Mouse (Mus musculus) limb, embryonic 10.5 days (tissue): ENCODE data around the gene Aco2. TPM values are rescaled to one million over a fixed set of nuclear protein-coding genes. Genes with fewer than 3 reads are reported as not detected.
A peak's percentile ranks its signal among the peaks of the same experiment; 100 is the strongest.

Source experiments
- DNase-seq: peaks from one replicate; pipeline ENCODE4 v3.0.0-alpha.2; 2017; ENCODE audit warnings: low spot score
- H3K27ac ChIP-seq: fragments of 300-500 bp; sonication (generic); 2 replicates; pipeline ENCODE4 v1.5.1; 2016; ENCODE audit warnings: mild to moderate bottlenecking
- H3K27me3 ChIP-seq: fragments of 300-500 bp; sonication (generic); 2 replicates; pipeline ENCODE4 v1.6.1; 2016; ENCODE audit warnings: low read depth, mild to moderate bottlenecking; ENCODE audit not compliant: poor library complexity, severe bottlenecking
- H3K36me3 ChIP-seq: fragments of 300-500 bp; sonication (generic); 2 replicates; pipeline ENCODE4 v1.6.1; 2016; ENCODE audit warnings: mild to moderate bottlenecking, moderate library complexity
- H3K4me1 ChIP-seq: fragments of 300-500 bp; sonication (generic); 2 replicates; pipeline ENCODE4 v1.6.1; 2016
- H3K4me3 ChIP-seq: fragments of 300-500 bp; sonication (generic); 2 replicates; pipeline ENCODE4 v1.5.1; 2016; ENCODE audit warnings: mild to moderate bottlenecking, moderate library complexity
- H3K9me3 ChIP-seq: fragments of 300-500 bp; sonication (generic); replicated peaks from 2 replicates; pipeline ENCODE4 v1.6.1; 2016; ENCODE audit warnings: mild to moderate bottlenecking
- WGBS: fragments of 180-500 bp; shearing (Covaris S2); methylation state at CpG from one replicate; pipeline ENCODE4 v1.1.7; 2016; 5-methylcytosine and 5-hydroxymethylcytosine counted together
- polyA plus RNA-seq: library from polyadenylated mRNA; unstranded; fragments of >200 nt; fragmentation: Nextera tagmentation; extraction: Ambion mirVana; gene quantifications from 2 replicates; pipeline ENCODE4 v1.2.1, GENCODE M21; 2016

Aco2 gene
- polyA plus RNA-seq: 170 and 172 TPM in 2 replicates

DNA sequence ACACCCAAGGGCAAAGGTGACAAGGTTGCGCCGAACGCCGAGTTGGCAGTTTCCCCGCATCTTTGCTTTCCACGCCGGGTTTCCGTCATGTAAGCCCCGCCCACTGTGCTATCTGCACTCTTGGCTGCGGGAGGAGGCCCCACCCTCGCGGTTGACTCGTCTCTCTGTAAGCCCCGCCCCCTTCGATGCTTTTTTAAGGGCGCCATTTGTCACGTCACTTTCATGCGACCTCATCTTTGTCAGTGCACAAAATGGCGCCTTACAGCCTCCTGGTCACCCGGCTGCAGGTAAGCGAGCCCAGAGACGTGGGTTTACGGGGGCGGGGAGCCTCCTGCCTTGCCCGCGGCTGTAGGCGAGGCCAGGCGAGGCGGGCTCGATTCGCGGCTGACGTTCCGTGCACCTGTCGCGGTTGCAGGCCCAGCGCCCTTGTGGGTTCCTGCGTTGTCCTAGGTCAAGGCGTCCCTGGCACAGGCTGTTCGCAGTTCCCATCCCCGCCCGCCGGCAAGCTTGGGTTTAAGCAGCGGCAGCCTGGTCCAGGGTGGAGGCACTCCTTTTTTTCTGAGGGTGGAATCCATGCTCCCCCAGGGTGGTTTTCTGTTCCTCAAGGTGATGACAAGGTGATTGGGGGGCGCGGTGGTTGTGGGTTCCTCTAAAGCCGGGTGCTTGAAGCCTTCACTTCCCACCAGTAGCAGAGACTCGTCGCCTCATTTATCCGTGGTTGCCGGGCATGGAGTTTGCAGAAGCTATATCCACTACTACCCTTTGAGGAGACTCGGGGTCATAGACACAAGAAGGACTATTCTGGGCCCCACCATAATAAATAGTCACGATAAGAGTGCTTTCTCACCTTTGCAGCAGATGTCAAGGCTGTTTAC is at the start of gene Aco2:
Gene Aco2 (plus strand): TSS at position 48 of the 875 bp plus-strand sequence.
- H3K9me3 ChIP-seq: no peaks in the 10 kb centered on the region
- H3K4me1 ChIP-seq: peaks cover 13% of the 10 kb centered on the region
- peaks cover 39% of the 10 kb centered on the region for H3K36me3 ChIP-seq
- H3K4me3 ChIP-seq: peak within 1 kb of the TSS; percentile 99
- WGBS: under 1% methylated on average over 53 of the region's 53 CpGs
- no peaks in the 10 kb centered on the region for H3K27me3 ChIP-seq
- peak within 1 kb of the TSS; percentile 95 for H3K27ac ChIP-seq
- DNase-seq: peak; percentile 97

DNA sequence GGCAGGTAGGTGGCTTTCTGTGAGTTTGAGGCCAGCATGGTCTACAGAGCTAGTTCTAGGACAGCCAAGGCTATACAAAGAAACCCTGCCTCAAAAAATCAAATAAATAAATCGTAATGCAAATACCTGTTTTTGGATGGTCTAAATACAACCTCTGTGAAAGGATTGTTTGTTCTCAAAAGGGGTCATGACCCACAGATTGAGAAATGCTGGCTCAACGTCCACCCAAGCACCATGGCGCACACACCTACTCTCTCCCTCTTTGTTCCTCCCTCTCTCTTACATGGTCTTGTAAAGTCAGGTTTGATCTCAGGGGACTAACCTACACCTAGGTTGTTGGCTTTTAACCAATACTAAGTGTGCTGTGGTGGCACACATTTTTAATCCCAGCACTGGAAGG is 49.5 kb upstream of the Aco2 start:
- Histone ChIP-seq H3K4me1 (no peaks in the 10 kb centered on the region), H3K4me3 (no peak overlapping the region), H3K9me3 (no peaks in the 10 kb centered on the region), H3K36me3 (peaks cover 90% of the 10 kb centered on the region), H3K27me3 (no peaks in the 10 kb centered on the region), H3K27ac (no peak overlapping the region)
- DNase-seq: no peak
- 89% methylated on average over 3 of the region's 3 CpGs for WGBS

DNA sequence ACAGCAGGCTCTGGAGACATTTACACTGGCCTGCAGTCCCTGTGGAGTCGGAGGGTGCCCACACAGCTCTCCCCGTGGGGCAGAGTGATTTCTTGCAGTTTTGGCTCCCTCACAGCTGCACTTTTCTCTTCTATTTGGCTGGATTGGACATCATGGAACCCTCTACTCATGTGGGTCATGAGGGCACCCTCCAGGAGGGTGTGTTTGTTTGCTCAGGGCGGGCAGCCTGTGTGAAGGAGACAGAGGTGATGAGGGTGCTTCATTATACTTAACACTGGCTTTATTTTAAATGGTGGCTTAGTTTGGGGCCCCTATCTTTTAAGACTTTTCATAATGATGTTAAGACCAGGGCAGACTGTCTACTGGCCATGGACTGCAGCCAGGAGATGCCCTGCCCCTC is 47.3 kb upstream of the Aco2 start:
- Histone ChIP-seq H3K4me3 (no peak overlapping the region), H3K36me3 (peaks cover 73% of the 10 kb centered on the region), H3K27me3 (no peaks in the 10 kb centered on the region), H3K4me1 (no peaks in the 10 kb centered on the region), H3K9me3 (no peaks in the 10 kb centered on the region), H3K27ac (no peak overlapping the region)
- WGBS: 82% methylated on average over 3 of the region's 3 CpGs
- no peak for DNase-seq

DNA sequence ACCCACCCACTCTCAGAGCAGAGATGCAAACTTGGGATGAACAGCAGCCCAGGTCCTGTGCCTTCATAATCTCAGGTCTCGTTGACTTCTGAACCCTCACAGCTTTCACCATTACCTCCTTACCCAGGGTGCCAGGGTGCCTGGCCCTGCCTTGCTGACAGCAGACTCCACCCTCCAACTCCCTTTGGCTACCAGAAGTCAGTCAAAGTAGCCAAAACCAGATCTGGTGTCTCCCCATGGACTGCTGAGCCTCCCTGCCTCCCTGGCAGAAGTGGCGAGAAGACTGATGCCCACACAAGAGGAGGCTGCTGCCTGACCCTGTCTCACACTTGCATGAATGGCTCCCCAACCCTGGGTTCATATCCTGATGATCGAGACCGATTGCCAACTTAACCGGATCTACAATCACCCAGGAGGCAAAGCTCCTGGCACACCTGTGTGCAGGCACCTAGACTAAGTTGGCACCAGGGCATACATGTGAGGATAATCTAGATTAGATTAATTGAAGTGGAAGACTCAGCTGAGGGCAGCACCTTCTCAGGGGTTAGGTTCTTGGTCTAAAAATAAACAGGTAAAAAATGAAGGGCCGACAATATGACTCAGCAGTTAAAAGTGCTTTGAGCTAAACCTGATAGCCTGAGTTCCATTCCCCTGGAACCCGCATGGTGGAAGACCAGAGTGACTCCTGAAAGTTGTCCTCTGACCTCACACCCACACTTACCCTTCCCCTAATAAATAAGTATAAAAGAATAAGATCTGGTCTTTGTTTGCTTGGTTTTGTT is 43.5 kb upstream of the Aco2 start:
- Histone ChIP-seq H3K36me3 (peaks cover 37% of the 10 kb centered on the region), H3K27me3 (peaks cover under 1% of the 10 kb centered on the region; the same call in 1 of the 2 replicates), H3K4me3 (no peak overlapping the region), H3K9me3 (no peaks in the 10 kb centered on the region), H3K4me1 (peaks cover 8% of the 10 kb centered on the region), H3K27ac (no peak overlapping the region)
- DNase-seq: no peak
- 89% methylated on average over 7 of the region's 7 CpGs for WGBS

DNA sequence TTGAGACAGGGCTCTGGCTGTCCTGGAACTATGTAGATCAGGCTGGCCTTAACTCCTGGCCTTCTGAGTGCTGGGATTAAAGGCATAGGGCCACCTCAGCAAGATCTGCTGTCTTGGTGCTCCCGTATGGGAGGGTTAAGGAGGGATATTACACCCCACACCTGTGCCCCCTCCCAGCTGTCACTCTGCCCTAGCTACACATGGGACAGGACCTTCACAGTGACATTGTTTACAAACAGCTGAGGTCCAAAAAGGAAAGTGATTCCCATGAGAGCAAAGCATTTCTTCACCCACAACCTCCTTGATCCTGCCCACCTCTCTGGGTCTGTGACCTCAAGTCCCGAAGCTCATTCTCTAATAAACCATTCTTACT is 42.9 kb upstream of the Aco2 start:
- 79% methylated on average over 2 of the region's 2 CpGs for WGBS

DNA sequence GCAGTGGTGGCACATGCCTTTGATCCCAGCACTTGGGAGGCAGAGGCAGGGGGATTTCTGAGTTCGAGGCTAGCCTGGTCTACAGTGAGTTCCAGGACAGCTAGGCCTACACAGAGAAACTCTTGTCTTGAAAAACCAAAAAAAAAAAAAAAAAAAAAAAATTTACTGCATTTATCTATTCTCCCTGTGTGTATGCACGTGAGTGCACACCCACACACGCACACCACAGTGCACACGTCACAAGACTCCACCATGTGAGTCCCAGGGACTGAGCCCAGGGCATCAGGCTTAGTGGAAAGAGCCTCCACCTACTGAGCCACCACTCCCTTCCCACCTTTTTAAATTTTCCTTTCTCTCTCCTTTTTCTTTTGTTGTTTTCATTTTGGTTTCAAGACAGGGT is 41.6 kb upstream of the Aco2 start:
- Histone ChIP-seq H3K4me1 (peaks cover 22% of the 10 kb centered on the region), H3K9me3 (no peaks in the 10 kb centered on the region), H3K4me3 (no peak overlapping the region), H3K27ac (no peak overlapping the region), H3K36me3 (peaks cover 18% of the 10 kb centered on the region), H3K27me3 (peaks cover 20% of the 10 kb centered on the region)
- WGBS: 94% methylated on average over 4 of the region's 4 CpGs
- DNase-seq: no peak

More for the DNA sequence above, 42.9 kb upstream of the Aco2 start:
- no peak overlapping the region for H3K27ac ChIP-seq
- peaks cover 10% of the 10 kb centered on the region for H3K4me1 ChIP-seq
- DNase-seq: no peak
- H3K36me3 ChIP-seq: peaks cover 31% of the 10 kb centered on the region
- no peak overlapping the region for H3K4me3 ChIP-seq
- peaks cover 6% of the 10 kb centered on the region for H3K27me3 ChIP-seq
- no peaks in the 10 kb centered on the region for H3K9me3 ChIP-seq

DNA sequence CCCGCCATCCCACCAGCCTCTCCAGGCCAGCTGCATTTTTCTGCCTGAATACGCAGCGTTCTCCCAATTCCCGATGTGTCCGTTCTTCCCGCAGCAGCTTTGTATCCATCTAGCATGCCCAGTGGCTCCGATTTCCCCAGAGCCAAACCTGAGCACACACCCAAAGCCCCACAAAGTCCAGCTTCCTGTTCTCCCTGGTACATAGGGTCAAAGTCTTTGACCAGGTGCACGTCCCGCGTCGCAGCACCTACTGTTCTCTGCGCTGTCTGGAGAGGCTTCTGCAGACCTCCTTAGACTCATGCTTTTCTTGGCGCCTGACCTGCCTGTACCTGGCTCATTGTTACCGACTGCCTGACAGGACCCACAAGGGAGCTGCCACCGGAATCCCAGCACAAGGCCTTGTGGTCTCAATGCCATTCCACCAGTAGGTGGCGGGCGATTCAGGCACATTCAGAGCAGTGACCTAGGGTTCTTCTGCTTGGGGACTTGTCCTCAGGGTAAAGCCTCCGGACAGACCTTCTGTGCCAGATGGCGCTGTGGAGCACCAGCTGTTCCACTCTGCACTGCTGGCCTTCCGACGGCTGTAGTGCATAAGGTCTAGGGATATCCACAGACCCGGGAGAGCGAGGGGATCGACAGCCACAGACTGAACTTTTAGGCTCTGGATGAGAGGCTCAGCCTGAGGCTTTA is 40.8 kb upstream of the Aco2 start:
- peak; percentile 93 for DNase-seq
- H3K27ac ChIP-seq: 0 out of 2 replicates have a peak overlapping the region, but pooled peaks have one; percentile 31

DNA sequence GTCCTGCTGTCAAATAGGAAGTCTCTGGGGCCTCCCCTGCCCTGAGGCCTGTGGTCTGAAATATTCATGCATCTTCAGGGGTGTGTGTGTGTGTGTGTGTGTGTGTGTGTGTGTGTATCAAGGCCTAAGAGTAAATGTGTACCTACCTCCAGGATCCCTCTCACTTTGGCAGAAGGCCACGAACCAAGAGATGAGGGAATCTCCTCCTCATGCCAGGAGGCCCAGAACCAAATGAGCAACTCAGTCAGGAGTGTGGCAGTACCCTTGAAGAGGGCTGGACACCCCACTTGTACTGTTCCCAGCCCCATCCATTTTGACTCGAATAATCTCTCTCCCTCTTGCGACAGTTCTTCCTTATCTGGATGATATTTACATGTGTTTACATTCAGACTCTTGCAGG is 39.9 kb upstream of the Aco2 start:
- Histone ChIP-seq H3K4me3 (no peak overlapping the region), H3K27ac (no peak overlapping the region), H3K9me3 (no peaks in the 10 kb centered on the region), H3K36me3 (0 out of 2 replicates have a peak, but pooled peaks cover 10% of the 10 kb centered on the region), H3K4me1 (peaks cover 39% of the 10 kb centered on the region), H3K27me3 (peaks cover 37% of the 10 kb centered on the region)
- 96% methylated on average over 3 of the region's 3 CpGs for WGBS
- no peak for DNase-seq

More for the DNA sequence above, 40.8 kb upstream of the Aco2 start:
- 17% methylated on average over 24 of the region's 24 CpGs for WGBS
- peaks cover 30% of the 10 kb centered on the region for H3K4me1 ChIP-seq
- peaks cover 27% of the 10 kb centered on the region for H3K27me3 ChIP-seq
- H3K9me3 ChIP-seq: no peaks in the 10 kb centered on the region
- peak overlapping the region; percentile 21; the same call in 1 of the 2 replicates for H3K4me3 ChIP-seq
- H3K36me3 ChIP-seq: peaks cover 11% of the 10 kb centered on the region; the same call in 1 of the 2 replicates

DNA sequence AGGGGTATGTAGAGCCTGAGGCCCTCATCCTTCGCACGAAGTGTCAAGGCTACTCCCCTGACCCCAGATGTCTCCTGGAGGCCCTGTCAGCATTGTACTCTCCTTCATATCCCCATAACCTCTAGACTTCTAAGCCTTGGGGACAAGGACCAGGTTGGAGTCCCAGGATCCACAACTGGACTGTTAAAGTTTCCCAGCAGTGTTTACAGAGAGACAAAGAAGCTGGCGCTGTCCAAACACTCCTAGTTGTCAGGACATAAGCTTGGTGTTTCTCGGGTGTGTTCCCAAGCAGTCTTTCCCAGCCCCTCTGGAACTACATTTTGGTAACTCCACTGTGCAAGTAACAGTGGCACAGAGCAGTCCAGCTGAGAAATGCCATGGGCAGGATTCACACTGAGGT is 38.6 kb upstream of the Aco2 start:
- DNase-seq: no peak
- Histone ChIP-seq H3K4me1 (peaks cover 43% of the 10 kb centered on the region), H3K27me3 (peaks cover 43% of the 10 kb centered on the region), H3K4me3 (no peak overlapping the region), H3K36me3 (0 out of 2 replicates have a peak, but pooled peaks cover 3% of the 10 kb centered on the region), H3K27ac (no peak overlapping the region), H3K9me3 (no peaks in the 10 kb centered on the region)
- WGBS: 75% methylated on average over 4 of the region's 4 CpGs

DNA sequence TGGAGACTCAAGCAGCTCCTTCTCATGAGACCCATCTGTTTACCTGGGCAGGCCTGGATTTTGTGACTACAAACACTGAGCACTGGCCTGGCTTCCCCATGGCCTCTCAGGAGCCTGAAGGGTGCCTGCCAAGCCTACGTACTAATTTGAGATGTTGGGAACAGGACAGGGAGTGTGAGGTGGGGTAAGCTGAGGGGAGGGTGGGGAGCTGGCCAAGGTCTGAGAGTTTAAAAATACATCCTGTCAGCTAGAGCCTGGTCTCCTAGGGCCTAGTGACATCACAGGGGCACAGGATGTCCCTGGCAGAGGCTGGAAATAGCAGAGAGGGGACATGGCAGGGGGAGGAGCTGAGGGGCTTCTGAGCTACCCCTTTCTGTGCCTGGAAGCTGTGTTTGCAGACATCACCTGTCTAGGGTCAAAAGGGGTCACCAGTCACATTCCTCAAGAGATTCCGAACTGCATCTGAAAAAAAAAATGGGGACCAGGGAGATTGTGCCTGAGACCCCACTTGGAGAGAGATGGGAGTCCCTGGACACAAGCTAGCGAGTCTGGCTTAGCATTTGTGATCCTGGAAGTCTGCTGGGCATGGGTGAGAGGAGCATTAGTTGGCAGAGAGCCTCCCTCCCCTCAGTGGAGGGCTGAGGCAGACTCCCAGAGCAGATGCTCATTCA is 37.8 kb upstream of the Aco2 start:
- H3K4me3 ChIP-seq: no peak overlapping the region
- WGBS: 20% methylated on average over 3 of the region's 3 CpGs
- no peak overlapping the region for H3K27ac ChIP-seq
- peaks cover 43% of the 10 kb centered on the region for H3K4me1 ChIP-seq
- peaks cover 43% of the 10 kb centered on the region for H3K27me3 ChIP-seq
- 0 out of 2 replicates have a peak, but pooled peaks cover 2% of the 10 kb centered on the region for H3K36me3 ChIP-seq
- H3K9me3 ChIP-seq: no peaks in the 10 kb centered on the region
- DNase-seq: no peak

DNA sequence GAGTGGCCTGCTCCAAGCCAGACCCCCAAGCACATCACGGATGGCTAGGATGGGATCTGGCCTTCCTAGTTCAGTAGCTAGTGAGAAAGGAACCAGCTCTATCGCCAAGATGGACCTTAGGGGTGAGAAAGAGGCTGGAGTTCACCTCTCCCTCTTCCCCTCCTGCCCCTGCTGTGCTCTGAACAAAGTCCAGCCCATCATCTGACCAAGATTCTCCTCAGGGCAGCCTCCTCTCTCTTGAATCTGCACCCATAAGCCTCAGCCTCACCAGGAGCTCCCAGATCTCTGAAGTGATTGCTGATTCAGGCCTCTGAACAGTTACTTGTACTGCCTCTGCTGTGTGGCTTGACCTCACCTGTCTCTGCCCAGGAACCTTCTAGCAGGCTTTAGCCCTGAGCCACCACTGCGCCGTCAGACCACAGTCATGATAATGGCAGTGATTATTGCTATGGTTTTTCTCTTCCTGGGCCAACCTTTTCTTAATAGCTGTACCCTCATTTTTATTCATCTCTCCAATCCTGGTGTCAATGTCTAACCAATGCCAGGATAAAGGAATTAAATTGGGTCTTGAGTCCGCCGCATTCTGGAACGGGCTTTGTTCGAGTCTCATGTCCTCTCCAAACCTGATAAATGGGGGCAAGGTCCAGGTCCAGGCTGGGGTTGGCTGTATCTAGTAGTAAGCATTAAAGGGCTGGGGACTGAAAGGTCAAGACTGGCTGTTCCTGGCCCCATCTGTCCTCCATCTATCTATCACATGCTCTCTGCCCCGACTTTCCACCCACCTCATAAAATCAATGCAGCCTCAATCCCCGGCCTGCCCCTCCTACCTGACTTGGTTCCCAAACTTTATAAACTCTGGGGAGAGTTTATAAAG is 36.9 kb upstream of the Aco2 start:
- no peak for DNase-seq
- Histone ChIP-seq H3K36me3 (0 out of 2 replicates have a peak, but pooled peaks cover 2% of the 10 kb centered on the region), H3K27me3 (peaks cover 43% of the 10 kb centered on the region), H3K4me3 (peak overlapping the region; percentile 52; the same call in 1 of the 2 replicates), H3K27ac (no peak overlapping the region; the same call in 1 of the 2 replicates), H3K4me1 (peaks cover 43% of the 10 kb centered on the region), H3K9me3 (no peaks in the 10 kb centered on the region)
- WGBS: 40% methylated on average over 10 of the region's 10 CpGs
